Mouse (Mus musculus) E14TG2a.4 (cell line): Measurements from ENCODE around the gene Fkbp4.

Experiments used
- CTCF ChIP-seq: conservative IDR thresholded peaks from 2 replicates; pipeline ENCODE4 v1.5.1; 2014; ENCODE audit warnings: low read length
- NANOG ChIP-seq: IDR thresholded peaks from 2 replicates; pipeline ENCODE4 v1.6.1; 2014; ENCODE audit warnings: borderline replicate concordance, low read length, mixed read lengths

DNA sequence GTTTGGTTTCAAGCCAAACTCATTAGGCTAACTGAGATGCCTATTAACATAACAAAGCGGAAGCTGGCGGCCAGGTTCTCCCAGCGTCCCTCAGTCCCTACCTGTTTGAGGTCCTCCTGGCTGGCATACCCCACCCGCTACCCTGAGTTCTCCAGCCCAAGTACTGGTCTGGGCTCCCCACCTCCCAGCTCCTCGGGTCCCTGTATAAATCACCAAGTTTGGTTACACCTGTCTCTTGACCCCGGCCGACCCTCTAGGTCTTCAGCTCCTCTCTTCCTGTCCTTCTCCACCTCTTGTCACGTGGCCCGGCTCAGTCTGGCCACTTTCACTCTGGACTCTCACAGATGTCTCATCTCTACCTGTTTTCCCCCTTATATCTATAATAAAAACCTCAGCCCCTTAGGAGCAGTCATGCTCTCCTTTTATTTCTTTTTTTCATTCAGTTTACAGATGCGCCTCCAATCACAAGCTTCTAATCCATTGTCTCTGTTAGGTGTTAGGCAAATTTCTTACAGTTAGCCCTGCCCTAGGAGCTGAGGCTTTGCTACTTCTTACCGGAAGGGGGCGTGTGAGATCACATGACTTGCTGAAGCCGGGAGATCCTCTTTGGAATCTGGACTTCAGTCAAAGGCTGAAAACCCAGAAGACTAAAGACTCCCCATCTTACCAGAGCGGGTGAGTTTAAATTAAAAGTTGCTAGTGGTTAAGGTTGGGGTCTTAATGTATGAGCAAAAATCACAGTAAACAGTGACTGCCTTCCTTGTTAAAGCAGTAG is 7.5 kb upstream of the Fkbp4 start:
- TF ChIP-seq CTCF (peak; percentile 89), NANOG (no peak)
